Mouse (Mus musculus): ENCODE measurements around the gene Crlf3.

DNA sequence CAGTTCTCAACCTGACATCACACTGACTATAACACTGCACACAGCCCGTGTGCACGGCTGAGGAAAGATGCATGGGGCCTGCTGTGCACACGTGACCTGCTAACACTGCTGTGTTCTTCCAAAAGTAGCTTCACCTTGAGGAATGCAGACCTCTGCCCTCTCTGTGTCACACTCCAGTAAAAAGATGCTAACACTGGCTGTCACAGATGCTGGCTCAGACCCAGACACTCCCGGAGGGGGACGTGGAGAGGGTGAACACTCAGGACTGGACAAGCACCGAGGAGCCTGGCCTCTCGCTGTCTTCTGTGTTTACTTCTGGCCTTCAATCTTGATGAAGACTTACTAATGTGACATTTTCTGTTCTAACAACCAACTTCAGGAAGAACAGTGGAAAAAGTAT lies 33.9 kb downstream of the Crlf3 start:
- TF ChIP-seq HCFC1 (IDR thresholded peaks at IDR 0.05; ENCODE audit: low read depth, low read length): no peak
- TF ChIP-seq NELFE (IDR thresholded peaks at IDR 0.05; ENCODE audit: low read depth, low read length): no peak
- TF ChIP-seq EP300 (IDR thresholded peaks at IDR 0.05; ENCODE audit: low read length): no peak
- TF ChIP-seq CTCF (conservative IDR thresholded peaks at IDR 0.05 in 1 of 2, IDR thresholded peaks at IDR 0.05 in 1 of 2; ENCODE audit: low read depth in 2 of 2, low read length in 2 of 2): no peak
- TF ChIP-seq KAT2A (IDR thresholded peaks at IDR 0.05; ENCODE audit: insufficient replicate concordance, low read length): no peak
- TF ChIP-seq POLR2A (IDR thresholded peaks at IDR 0.05; ENCODE audit: low read depth, low read length): no peak
- TF ChIP-seq MEF2A (IDR thresholded peaks at IDR 0.05; ENCODE audit: borderline replicate concordance, low read depth, low read length): no peak

Measured in CH12.LX (cell line).